Mouse (Mus musculus) layer of hippocampus, adult 18-20 months (tissue): ENCODE results near the gene Lgr6. TPM values are rescaled to one million over a fixed set of nuclear protein-coding genes. Genes with fewer than 3 reads are reported as not detected.
A peak's percentile ranks its signal among the peaks of the same experiment; 100 is the strongest.

Experiments used
- DNase-seq, 2 experiments: peaks; one replicate each; pipeline ENCODE4 v3.0.0; 2022; ENCODE audit warnings: low spot score in 2 of 2
- total RNA-seq, 2 experiments: library from RNA; stranded (reverse); gene quantifications; 2 replicates each; pipeline ENCODE4 v1.2.3; 2021

Gene Lgr6
- total RNA-seq, 2 experiments from 2014 or later, result 1.3 to 2.6 TPM

DNA sequence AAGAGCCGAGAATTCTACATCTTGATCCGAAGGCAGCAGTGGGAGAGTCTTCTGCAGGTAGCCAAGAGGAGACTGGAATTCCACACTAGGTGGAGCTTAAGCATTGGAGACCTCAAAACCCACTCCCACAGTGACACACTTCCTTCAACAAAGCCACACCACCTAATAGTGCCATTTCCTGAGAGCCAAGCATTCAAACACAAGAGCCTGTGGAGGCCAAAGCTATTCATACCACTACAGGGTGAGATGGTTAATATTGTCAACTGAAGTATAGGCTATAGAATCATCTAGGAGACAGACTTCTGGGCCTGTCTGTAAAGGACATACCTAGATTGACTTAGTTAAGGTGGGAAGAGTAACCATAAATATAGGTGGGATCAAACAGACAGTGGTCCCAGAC lies 139.6 kb downstream of the Lgr6 start:
- no peak for DNase-seq

DNA sequence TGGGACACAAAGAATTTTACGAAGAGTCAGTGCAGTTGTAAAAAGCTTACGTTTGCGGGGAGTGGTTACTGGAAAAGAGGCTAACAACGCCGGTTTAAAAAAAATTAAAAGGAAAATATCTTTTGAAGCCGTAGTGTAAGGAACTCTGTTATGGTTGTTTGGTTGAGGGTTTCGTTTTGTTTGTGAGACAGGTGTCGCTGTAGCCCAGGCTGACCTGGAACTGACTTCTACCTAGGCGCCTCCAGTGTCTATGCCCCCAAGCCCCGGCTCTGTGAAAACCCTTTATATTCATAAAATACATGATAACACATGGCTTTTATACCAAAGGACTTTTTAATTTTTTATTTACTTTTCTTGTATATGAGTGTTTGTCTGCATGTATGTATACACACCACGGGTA lies 142.3 kb downstream of the Lgr6 start:
- no peak for DNase-seq

DNA sequence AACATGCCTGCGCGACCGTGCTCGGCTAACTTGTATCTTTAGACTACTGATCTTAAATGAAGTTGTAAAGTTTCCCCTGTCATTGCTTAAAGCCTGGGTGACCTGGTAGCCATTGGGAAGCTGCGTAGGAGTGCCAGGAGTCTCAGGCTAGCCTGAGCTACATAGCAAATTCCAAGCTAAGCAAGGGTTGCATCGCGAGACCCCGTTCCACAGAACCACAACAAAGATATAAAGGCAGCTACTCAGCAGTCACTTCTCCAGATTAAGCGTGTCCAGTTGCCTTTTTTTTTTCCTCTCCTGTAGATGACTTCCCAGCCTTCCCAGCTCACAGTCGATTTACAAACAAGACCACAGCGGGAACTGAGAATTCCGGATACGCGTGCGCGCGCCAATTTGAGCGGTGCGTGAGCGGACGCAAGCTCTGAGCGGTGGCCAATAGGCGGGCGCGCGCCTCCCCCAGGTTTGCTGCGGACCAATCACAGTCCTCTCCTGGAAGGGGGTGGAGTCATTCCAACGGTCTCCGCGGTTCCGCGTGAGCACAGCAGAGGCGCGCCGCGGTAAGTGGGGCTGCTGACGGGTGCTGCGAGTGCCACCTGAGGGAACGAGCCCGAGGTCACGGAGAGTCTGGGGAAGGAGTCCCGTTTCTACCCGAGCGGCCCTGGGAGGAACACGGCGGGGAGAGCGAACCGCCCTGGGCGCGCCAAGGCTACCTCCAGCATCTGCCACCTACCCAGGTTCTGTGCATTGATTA lies 142.8 kb downstream of the Lgr6 start, which contains the start of gene Ube2t:
TSS of gene Ube2t (plus strand) at position 513 of the 751 bp plus-strand sequence.
- peak; percentile 91 to 96 for DNase-seq

DNA sequence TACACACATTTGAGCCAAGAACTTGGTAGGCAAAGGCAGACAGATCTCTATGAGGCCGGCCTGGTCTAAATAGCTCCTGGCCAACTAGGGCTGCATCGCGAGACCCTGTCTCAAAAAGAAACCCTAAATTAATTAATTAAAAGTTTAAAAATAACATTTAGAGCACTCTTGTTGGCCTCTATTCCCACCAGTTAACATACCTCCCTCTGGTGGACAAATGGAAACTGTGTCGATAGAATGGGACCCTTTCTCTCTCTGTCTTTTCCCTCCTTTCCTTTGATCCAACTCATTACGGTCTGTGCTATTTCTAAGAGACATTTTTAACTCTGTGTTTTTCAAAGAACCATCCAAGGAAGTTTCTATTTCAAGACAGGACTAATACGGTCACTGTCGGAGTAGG lies 144.4 kb downstream of the Lgr6 start:
- no peak for DNase-seq

DNA sequence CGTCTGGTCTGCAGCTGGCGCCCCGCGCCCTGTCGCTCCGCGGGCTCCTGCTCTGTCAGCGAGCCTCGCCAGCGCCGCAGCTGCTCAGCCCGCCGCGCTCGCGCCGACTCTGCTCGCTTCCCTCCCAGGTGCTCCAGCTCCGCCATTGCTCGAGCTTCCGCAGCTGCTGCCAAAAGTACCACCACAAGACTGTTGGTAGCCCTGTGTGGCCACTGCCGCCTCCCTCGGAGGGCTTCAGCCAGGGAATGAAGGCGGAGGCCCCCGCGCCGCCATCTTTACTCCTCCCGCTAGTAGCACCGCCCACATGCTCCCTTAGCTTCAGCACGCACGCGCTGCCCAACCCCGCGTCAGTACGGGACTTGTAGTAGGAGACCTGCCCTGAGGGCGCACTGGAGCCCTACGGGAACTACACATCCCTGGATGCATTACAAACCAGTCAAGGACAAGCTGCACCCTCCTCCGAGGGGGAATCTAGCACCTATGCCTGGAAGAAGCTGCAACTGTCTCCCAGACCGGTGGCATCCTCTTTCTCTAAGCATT lies 149.4 kb downstream of the Lgr6 start, which contains the start of gene Ppp1r12b:
TSS of gene Ppp1r12b (minus strand) at position 306 of the 540 bp plus-strand sequence.
- DNase-seq, result peak; percentile 97 to 98

DNA sequence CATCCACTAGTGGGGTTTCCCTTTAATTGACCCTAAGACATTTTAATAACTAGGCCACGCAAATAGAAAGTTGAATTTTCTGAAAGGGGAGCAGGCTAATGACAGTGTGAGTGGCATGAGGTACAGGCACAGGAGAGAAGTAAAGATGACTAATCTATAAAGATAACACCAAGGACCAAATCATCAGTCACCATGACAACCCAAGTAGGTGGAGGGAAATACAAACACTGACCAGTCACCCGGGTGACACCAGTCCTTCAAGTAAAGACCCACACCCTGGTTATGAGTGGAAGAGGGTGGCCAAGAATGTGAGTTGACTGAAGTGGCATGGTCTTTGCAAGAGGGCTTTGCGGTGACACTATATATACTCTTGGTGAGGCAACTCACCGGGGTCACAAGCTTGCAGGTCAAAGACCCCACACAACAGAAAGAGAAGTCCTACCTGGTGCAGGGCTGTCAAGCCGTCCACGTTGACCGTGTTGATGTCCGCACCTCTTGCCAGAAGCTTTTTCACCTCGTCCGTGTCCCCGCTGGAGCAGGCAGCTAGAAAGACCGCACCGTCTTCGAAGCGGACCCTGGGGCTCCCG lies 149.9 kb downstream of the Lgr6 start:
- no peak for DNase-seq

DNA sequence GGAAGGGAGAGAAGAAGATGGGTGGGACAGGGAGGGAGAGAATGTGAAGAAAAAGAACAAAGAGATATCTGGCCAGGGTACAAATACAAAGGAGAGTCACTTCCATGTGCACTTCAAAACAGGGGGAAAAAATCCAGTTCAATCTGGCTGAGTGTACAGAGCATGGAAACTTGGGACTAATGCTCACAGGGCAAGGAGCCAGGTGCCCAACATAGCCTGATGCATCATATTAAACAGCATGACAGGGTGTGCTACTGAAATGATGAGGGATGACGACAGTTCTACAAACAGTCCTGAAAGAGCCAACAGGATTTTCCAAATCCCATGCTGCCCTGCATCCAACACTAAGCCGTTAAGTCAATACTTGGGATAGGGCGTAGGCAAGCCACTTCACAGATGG lies 155.1 kb downstream of the Lgr6 start:
- peak in 1 of 2 experiments; percentile 61 for DNase-seq

DNA sequence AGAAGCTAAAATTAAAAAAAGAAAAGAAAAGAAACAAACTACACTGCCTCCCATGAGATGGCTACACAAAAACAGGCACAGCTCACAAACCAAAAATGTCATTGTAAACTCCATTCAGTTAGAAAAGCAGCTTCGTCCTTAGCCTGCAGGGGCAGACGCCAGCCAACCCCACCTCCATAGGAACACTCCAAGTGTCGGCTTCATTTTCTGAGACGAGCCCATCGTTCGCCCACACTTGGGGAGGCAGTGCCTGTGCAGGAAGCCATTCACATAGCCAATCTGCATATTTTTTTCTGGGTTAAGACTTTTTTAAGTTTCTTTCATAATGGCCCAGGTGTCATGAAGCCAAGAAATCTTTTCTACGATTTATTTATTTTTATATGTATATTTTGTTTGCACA lies 157.5 kb downstream of the Lgr6 start:
- DNase-seq, result no peak

DNA sequence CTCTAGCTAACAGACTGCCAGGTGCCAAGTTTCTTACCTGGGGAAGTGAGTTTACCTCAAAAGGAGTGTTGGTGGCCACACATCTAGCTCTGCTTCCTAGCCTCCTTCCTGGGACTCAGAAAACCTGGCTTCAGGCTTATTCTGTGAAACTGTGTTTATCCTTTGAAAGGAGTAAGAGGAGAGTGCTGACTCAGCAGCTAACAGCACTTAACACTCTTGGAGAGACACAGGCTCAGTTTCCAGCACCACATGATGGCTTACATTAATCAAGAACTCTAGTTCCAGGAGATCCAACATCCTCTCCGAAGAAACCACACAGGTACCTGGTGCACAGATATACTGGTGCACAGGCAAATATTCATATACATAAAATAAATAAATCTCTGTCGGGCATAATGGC lies 162.2 kb downstream of the Lgr6 start:
- DNase-seq, result no peak

DNA sequence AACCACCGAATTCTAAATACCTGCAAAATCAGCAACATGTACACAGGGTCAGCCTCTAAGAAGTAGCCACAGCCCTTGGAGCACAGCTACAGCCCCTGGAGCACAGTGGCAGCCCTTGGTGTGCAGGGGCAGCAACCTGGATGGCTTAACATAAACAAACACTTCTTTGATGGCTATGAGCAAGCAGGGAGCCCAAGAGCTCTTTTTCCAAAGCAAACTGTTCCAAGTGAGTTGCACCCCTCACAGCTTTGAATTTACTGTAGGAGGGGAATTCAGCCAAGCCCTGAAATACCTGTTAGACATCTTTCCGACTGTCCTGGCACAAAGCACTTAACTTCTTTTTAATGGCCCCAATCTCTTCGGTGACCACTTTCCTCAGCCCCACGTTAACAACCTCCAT lies 164.2 kb downstream of the Lgr6 start:
- DNase-seq, result no peak

DNA sequence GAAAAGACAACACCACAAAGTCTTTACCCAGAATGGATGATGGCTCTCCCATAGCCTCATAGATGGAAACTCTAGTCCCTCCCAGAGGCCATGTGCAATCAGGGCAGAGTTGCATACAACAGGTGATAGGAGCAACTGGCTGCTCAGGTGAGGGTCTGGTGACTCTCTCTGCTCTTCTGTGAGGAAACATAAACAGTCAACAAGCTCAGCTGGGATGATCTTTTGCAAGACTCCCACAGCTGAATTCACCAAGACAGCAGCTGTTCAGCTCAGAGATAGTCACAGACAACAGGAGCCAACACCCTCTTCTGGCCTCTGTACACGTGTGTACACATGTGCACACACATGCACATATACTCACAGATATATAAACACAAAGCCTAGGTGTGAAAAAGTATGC lies 166.8 kb downstream of the Lgr6 start:
- no peak for DNase-seq

DNA sequence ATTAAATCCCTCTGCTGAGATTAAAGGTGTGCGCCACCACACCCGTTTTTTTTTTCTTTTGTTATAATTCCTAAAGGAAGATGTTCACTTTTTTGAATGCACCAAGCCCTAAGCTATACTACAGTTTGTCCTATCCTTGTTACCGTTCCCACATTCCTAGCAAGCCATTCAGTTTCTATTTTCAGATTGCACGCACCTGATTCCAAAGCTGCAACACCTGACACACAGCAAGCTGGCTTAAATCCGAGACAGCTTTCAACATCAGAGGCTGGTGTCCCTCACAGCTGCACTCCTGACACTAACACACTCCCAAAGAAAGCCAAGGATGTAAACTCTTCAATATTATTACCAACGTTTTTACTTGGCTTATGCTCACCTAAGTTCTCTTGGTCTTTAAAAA lies 168.7 kb downstream of the Lgr6 start:
- no peak for DNase-seq

Other genes with a start within 250 kb of the Lgr6 start
- gene Ppp1r12b, start 149.3 kb downstream of the Lgr6 start, total RNA-seq, result 10 to 100 TPM; 70.0 to 73.0 TPM
- gene Ube2t, start 142.7 kb downstream of the Lgr6 start, total RNA-seq, result 1 to 10 TPM; 1.1 to 2.2 TPM
- gene Ptpn7, start 27.4 kb upstream of the Lgr6 start, total RNA-seq, result not detected
- gene Arl8a, start 41.5 kb upstream of the Lgr6 start, total RNA-seq, result 100 to 1,000 TPM; 248 to 258 TPM
- gene Gpr37l1, start 62.4 kb upstream of the Lgr6 start, total RNA-seq, result 100 to 1,000 TPM; 195 to 208 TPM
- not detected for gene Elf3, start 153.3 kb upstream of the Lgr6 start, total RNA-seq
- 10 to 100 TPM; 45.3 to 55.3 TPM for gene Rnpep, start 178.8 kb upstream of the Lgr6 start, total RNA-seq
- gene Timm17a, start 208.5 kb upstream of the Lgr6 start, total RNA-seq, result 100 to 1,000 TPM; 181 to 183 TPM
- under 1 TPM; 0.58 to 0.67 TPM for gene Lmod1, start 219.5 kb upstream of the Lgr6 start, total RNA-seq